Mouse (Mus musculus): ENCODE measurements at regions not wholly inside any gene's neighbourhood (a gene's known extent, or its start where the extent isn't known, plus 50 kb on each side); places are given as distances from the start of the nearest gene placed in this dataset.

GRCm38 (mm10) chr2:11390667-11391334 is 163.1 kb downstream of the Pfkfb3 start:
- H3K36me3 ChIP-seq (replicated peaks): no peaks in the 10 kb centered on the region
- H3K4me1 ChIP-seq (replicated peaks): no peaks in the 10 kb centered on the region; the same call in 1 of the 2 replicates
- no peak overlapping the region for H3K27ac ChIP-seq (replicated peaks)
- no peak overlapping the region for H3K9ac ChIP-seq
- H3K9me3 ChIP-seq (replicated peaks): no peaks in the 10 kb centered on the region
- 15% methylated on average over 6 of the region's 6 CpGs for WGBS (ENCODE audit: insufficient replicate concordance)
- H3K4me2 ChIP-seq: no peak overlapping the region
- H3K27me3 ChIP-seq: no peaks in the 10 kb centered on the region
- no peak for ATAC-seq (ENCODE audit: insufficient read depth)
- no peak overlapping the region for H3K4me3 ChIP-seq (replicated peaks)

GRCm38 (mm10) chr2:11387623-11388022 is 166.3 kb downstream of the Pfkfb3 start:
- Histone ChIP-seq H3K9ac (no peak overlapping the region), H3K4me3 (replicated peaks) (no peak overlapping the region), H3K27me3 (no peaks in the 10 kb centered on the region), H3K4me2 (no peak overlapping the region), H3K4me1 (replicated peaks) (no peaks in the 10 kb centered on the region; the same call in 1 of the 2 replicates), H3K9me3 (replicated peaks) (no peaks in the 10 kb centered on the region), H3K27ac (replicated peaks) (no peak overlapping the region), H3K36me3 (replicated peaks) (no peaks in the 10 kb centered on the region)
- WGBS (ENCODE audit: insufficient replicate concordance): 58% methylated on average over 2 of the region's 2 CpGs
- ATAC-seq (ENCODE audit: insufficient read depth): no peak

- no peaks in the 10 kb centered on the region for H3K27me3 ChIP-seq
- no peak overlapping the region for H3K27ac ChIP-seq (replicated peaks)
- H3K36me3 ChIP-seq (replicated peaks): no peaks in the 10 kb centered on the region
- no peak overlapping the region for H3K4me3 ChIP-seq (replicated peaks)
- no peak overlapping the region for H3K9ac ChIP-seq
- no peak overlapping the region for H3K4me2 ChIP-seq
- no peak for ATAC-seq (ENCODE audit: insufficient read depth)
- WGBS (ENCODE audit: insufficient replicate concordance): 14% methylated on average over 2 of the region's 2 CpGs
- no peaks in the 10 kb centered on the region for H3K4me1 ChIP-seq (replicated peaks)
- H3K9me3 ChIP-seq (replicated peaks): no peaks in the 10 kb centered on the region
These were observed 170.1 kb downstream of the Pfkfb3 start for GRCm38 (mm10) chr2:11383815-11384214.

- no peak for ATAC-seq (ENCODE audit: insufficient read depth)
- no peaks in the 10 kb centered on the region for H3K36me3 ChIP-seq (replicated peaks)
- H3K4me3 ChIP-seq (replicated peaks): no peak overlapping the region
- no peak overlapping the region for H3K27ac ChIP-seq (replicated peaks)
- H3K27me3 ChIP-seq: no peaks in the 10 kb centered on the region
- no peaks in the 10 kb centered on the region for H3K4me1 ChIP-seq (replicated peaks)
- no peaks in the 10 kb centered on the region for H3K9me3 ChIP-seq (replicated peaks)
- 23% methylated on average over 2 of the region's 2 CpGs for WGBS (ENCODE audit: insufficient replicate concordance)
- H3K9ac ChIP-seq: no peak overlapping the region
- no peak overlapping the region for H3K4me2 ChIP-seq
These were observed 176.7 kb downstream of the Pfkfb3 start for GRCm38 (mm10) chr2:11377213-11377612.

GRCm38 (mm10) chr2:11375726-11376454 is 178.0 kb downstream of the Pfkfb3 start:
- H3K9me3 ChIP-seq (replicated peaks): no peaks in the 10 kb centered on the region
- no peaks in the 10 kb centered on the region for H3K36me3 ChIP-seq (replicated peaks)
- H3K27me3 ChIP-seq: no peaks in the 10 kb centered on the region
- no peak overlapping the region for H3K27ac ChIP-seq (replicated peaks)
- H3K9ac ChIP-seq: no peak overlapping the region
- WGBS (ENCODE audit: insufficient replicate concordance): 58% methylated on average over 10 of the region's 10 CpGs
- H3K4me3 ChIP-seq (replicated peaks): no peak overlapping the region
- no peak overlapping the region for H3K4me2 ChIP-seq
- no peaks in the 10 kb centered on the region for H3K4me1 ChIP-seq (replicated peaks)
- no peak for ATAC-seq (ENCODE audit: insufficient read depth)

GRCm38 (mm10) chr2:11375092-11375491 is 178.8 kb downstream of the Pfkfb3 start:
- H3K4me3 ChIP-seq (replicated peaks): no peak overlapping the region
- H3K9me3 ChIP-seq (replicated peaks): no peaks in the 10 kb centered on the region
- H3K4me1 ChIP-seq (replicated peaks): no peaks in the 10 kb centered on the region
- H3K4me2 ChIP-seq: no peak overlapping the region
- WGBS (ENCODE audit: insufficient replicate concordance): 20% methylated on average over 6 of the region's 6 CpGs
- no peaks in the 10 kb centered on the region for H3K27me3 ChIP-seq
- no peak overlapping the region for H3K9ac ChIP-seq
- no peaks in the 10 kb centered on the region for H3K36me3 ChIP-seq (replicated peaks)
- ATAC-seq (ENCODE audit: insufficient read depth): no peak
- H3K27ac ChIP-seq (replicated peaks): no peak overlapping the region

GRCm38 (mm10) chr2:11370273-11370672 is 183.6 kb downstream of the Pfkfb3 start:
- no peak overlapping the region for H3K4me3 ChIP-seq (replicated peaks)
- no peaks in the 10 kb centered on the region for H3K4me1 ChIP-seq (replicated peaks)
- no peak overlapping the region for H3K4me2 ChIP-seq
- no peaks in the 10 kb centered on the region for H3K27me3 ChIP-seq
- no peaks in the 10 kb centered on the region for H3K36me3 ChIP-seq (replicated peaks)
- no peak overlapping the region for H3K27ac ChIP-seq (replicated peaks)
- no peak for ATAC-seq (ENCODE audit: insufficient read depth)
- no peak overlapping the region for H3K9ac ChIP-seq
- H3K9me3 ChIP-seq (replicated peaks): no peaks in the 10 kb centered on the region

GRCm38 (mm10) chr2:11367319-11367718 is 186.6 kb downstream of the Pfkfb3 start:
- Histone ChIP-seq H3K4me1 (replicated peaks) (no peaks in the 10 kb centered on the region), H3K27ac (replicated peaks) (no peak overlapping the region), H3K27me3 (no peaks in the 10 kb centered on the region), H3K9ac (no peak overlapping the region), H3K36me3 (replicated peaks) (no peaks in the 10 kb centered on the region), H3K4me2 (no peak overlapping the region), H3K9me3 (replicated peaks) (no peaks in the 10 kb centered on the region), H3K4me3 (replicated peaks) (no peak overlapping the region)
- 16% methylated on average over 2 of the region's 2 CpGs for WGBS (ENCODE audit: insufficient replicate concordance)
- ATAC-seq (ENCODE audit: insufficient read depth): no peak

GRCm38 (mm10) chr2:11365815-11366214 is 188.1 kb downstream of the Pfkfb3 start:
- Histone ChIP-seq H3K4me3 (replicated peaks) (no peak overlapping the region), H3K9ac (no peak overlapping the region), H3K4me1 (replicated peaks) (no peaks in the 10 kb centered on the region), H3K4me2 (no peak overlapping the region), H3K27me3 (no peaks in the 10 kb centered on the region), H3K9me3 (replicated peaks) (no peaks in the 10 kb centered on the region), H3K27ac (replicated peaks) (no peak overlapping the region), H3K36me3 (replicated peaks) (no peaks in the 10 kb centered on the region)
- WGBS (ENCODE audit: insufficient replicate concordance): 57% methylated on average over 3 of the region's 3 CpGs
- ATAC-seq (ENCODE audit: insufficient read depth): no peak

GRCm38 (mm10) chr2:11365371-11365770 is 188.5 kb downstream of the Pfkfb3 start:
- WGBS (ENCODE audit: insufficient replicate concordance): 61% methylated on average over 4 of the region's 4 CpGs
- H3K4me2 ChIP-seq: no peak overlapping the region
- H3K9me3 ChIP-seq (replicated peaks): no peaks in the 10 kb centered on the region
- H3K9ac ChIP-seq: no peak overlapping the region
- H3K4me1 ChIP-seq (replicated peaks): no peaks in the 10 kb centered on the region
- ATAC-seq (ENCODE audit: insufficient read depth): no peak
- H3K27ac ChIP-seq (replicated peaks): no peak overlapping the region
- H3K4me3 ChIP-seq (replicated peaks): no peak overlapping the region
- no peaks in the 10 kb centered on the region for H3K27me3 ChIP-seq
- no peaks in the 10 kb centered on the region for H3K36me3 ChIP-seq (replicated peaks)

- Histone ChIP-seq H3K27me3 (no peaks in the 10 kb centered on the region), H3K4me3 (replicated peaks) (no peak overlapping the region), H3K4me1 (replicated peaks) (0 out of 2 replicates have a peak, but pooled peaks cover 4% of the 10 kb centered on the region), H3K9ac (no peak overlapping the region), H3K4me2 (no peak overlapping the region), H3K36me3 (replicated peaks) (no peaks in the 10 kb centered on the region), H3K27ac (replicated peaks) (no peak overlapping the region), H3K9me3 (replicated peaks) (no peaks in the 10 kb centered on the region)
- no peak for ATAC-seq (ENCODE audit: insufficient read depth)
- WGBS (ENCODE audit: insufficient replicate concordance): 59% methylated on average over 2 of the region's 2 CpGs
These were observed 189.8 kb downstream of the Pfkfb3 start for GRCm38 (mm10) chr2:11364111-11364510.

Data from liver, embryonic 15.5 days (tissue).